Mouse (Mus musculus): Measurements from ENCODE around the gene Stbd1. TPM values are rescaled to one million over a fixed set of nuclear protein-coding genes. Genes with fewer than 3 reads are reported as not detected.

The Stbd1 gene
- total RNA-seq, 2 experiments from 2014 or later = 3.2 to 3.5 TPM

GRCm38 (mm10) chr5:92640861-92641260 lies 38.0 kb downstream of the Stbd1 start:
- DNase-seq = no peak

Other genes starting within 250 kb of the Stbd1 start
- gene Nup54, start 167.8 kb upstream of the Stbd1 start, total RNA-seq (2021) = 10 to 100 TPM; 31.3 to 34.4 TPM
- gene Scarb2, start 96.2 kb upstream of the Stbd1 start, total RNA-seq (2021) = 10 to 100 TPM; 88.8 to 90.7 TPM
- gene Fam47e, start 48.0 kb upstream of the Stbd1 start, total RNA-seq (2021) = under 1 TPM in 1 of 2 experiments, not detected in 1; 0.30 TPM
- gene Ccdc158, start 72.2 kb downstream of the Stbd1 start, total RNA-seq (2021) = 1 to 10 TPM in 1 of 2 experiments, under 1 TPM in 1; 0.30 to 1.4 TPM
- gene Shroom3, start 80.4 kb downstream of the Stbd1 start, total RNA-seq (2021) = 1 to 10 TPM; 2.1 to 2.5 TPM